Mouse (Mus musculus) midbrain, embryonic 16.5 days (tissue): ENCODE measurements around the gene Chst8. TPM values are rescaled to one million over a fixed set of nuclear protein-coding genes. Genes with fewer than 3 reads are reported as not detected.

Experiments used
- ATAC-seq: fragments of 200-750 bp; cut with Nextera tagmentation; 2 replicates; pipeline ENCODE4 v1.8.0; 2017; ENCODE audit warnings: moderate TSS enrichment
- H3K27ac ChIP-seq: fragments of 300-500 bp; sonication (generic); 2 replicates; pipeline ENCODE4 v1.5.1; 2014; ENCODE audit warnings: mild to moderate bottlenecking, low read length, mixed read lengths
- H3K27me3 ChIP-seq: fragments of 300-500 bp; sonication (generic); 2 replicates; pipeline ENCODE4 v1.6.1; 2014; ENCODE audit warnings: low read depth, low read length, mixed read lengths; ENCODE audit not compliant: control insufficient read depth, insufficient read depth
- H3K36me3 ChIP-seq: fragments of 300-500 bp; sonication (generic); 2 replicates; pipeline ENCODE4 v1.6.1; 2014; ENCODE audit warnings: mild to moderate bottlenecking, low read length, moderate library complexity, mixed read lengths; ENCODE audit not compliant: control insufficient read depth, insufficient read depth
- H3K4me1 ChIP-seq: fragments of 300-500 bp; sonication (generic); 2 replicates; pipeline ENCODE4 v1.6.1; 2014; ENCODE audit warnings: mild to moderate bottlenecking, low read length, mixed read lengths; ENCODE audit not compliant: control insufficient read depth, insufficient read depth
- H3K4me2 ChIP-seq: fragments of 300-500 bp; sonication (generic); 2 replicates; pipeline ENCODE4 v1.6.1; 2014; ENCODE audit warnings: mild to moderate bottlenecking, low read length, mixed read lengths
- H3K4me3 ChIP-seq: fragments of 300-500 bp; sonication (generic); 2 replicates; pipeline ENCODE4 v1.5.1; 2014; ENCODE audit warnings: low read depth, mild to moderate bottlenecking, low read length, moderate library complexity, mixed read lengths
- H3K9ac ChIP-seq: fragments of 300-500 bp; sonication (generic); 2 replicates; pipeline ENCODE4 v1.6.1; 2014; ENCODE audit warnings: low read depth, low read length, mixed read lengths
- H3K9me3 ChIP-seq: fragments of 300-500 bp; sonication (generic); replicated peaks from 2 replicates; pipeline ENCODE4 v1.6.1; 2014; ENCODE audit warnings: mild to moderate bottlenecking, low read length, mixed read lengths; ENCODE audit not compliant: control insufficient read depth, poor library complexity, severe bottlenecking
- WGBS: fragments of 180-500 bp; shearing (Covaris S2); extraction: QIAGEN DNeasy Blood & Tissue Kit; methylation state at CpG from one replicate; pipeline ENCODE4 v1.1.7; 2014; 5-methylcytosine and 5-hydroxymethylcytosine counted together
- polyA plus RNA-seq: library from polyadenylated mRNA; unstranded; fragments of >200 nt; fragmentation: Nextera tagmentation; extraction: Ambion mirVana; gene quantifications from 2 replicates; pipeline ENCODE4 v1.2.1, GENCODE M21; 2015

The Chst8 gene
- polyA plus RNA-seq, 1 experiment from 2014 or later = 12.7 TPM

- H3K4me2 ChIP-seq = peak overlapping the region; percentile 7; the same call in 1 of the 2 replicates
- 5% methylated on average over 12 of the region's 12 CpGs for WGBS
- peaks cover 24% of the 10 kb centered on the region for H3K4me1 ChIP-seq
- H3K27me3 ChIP-seq = no peaks in the 10 kb centered on the region
- ATAC-seq = peak; percentile 50
- 0 out of 2 replicates have a peak overlapping the region, but pooled peaks have one; percentile 4 for H3K9ac ChIP-seq
- no peaks in the 10 kb centered on the region for H3K36me3 ChIP-seq
- no peak overlapping the region for H3K27ac ChIP-seq
- H3K4me3 ChIP-seq = no peak overlapping the region
- H3K9me3 ChIP-seq = no peaks in the 10 kb centered on the region
Measured at GRCm38 (mm10) chr7:34798039-34798438, 14.5 kb downstream of the Chst8 start.

- Histone ChIP-seq H3K36me3 (no peaks in the 10 kb centered on the region), H3K9ac (no peak overlapping the region), H3K4me1 (no peaks in the 10 kb centered on the region), H3K4me2 (no peak overlapping the region), H3K27me3 (no peaks in the 10 kb centered on the region), H3K4me3 (no peak overlapping the region), H3K9me3 (no peaks in the 10 kb centered on the region), H3K27ac (no peak overlapping the region)
- no peak for ATAC-seq
- WGBS = 82% methylated on average over 7 of the region's 7 CpGs
Measured at GRCm38 (mm10) chr7:34790459-34790858, 22.1 kb downstream of the Chst8 start.

DNA sequence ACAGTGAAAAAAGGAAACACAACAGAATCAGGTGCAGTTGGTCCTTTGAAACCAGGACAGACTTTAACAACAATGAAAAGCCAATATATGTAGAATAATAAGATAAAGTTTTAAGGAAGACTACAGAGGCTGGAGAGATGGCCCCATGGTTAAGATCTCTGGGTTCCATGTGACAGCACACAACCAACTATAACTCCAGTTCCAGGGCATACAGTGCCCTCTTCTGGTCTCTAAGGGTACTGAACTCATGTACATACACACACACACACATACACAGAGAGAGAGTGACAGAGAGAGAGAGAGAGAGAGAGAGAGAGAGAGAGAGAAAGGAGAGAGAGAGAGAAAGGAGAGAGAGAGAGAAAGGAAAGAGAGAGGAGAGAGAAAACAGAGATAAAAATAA lies 25.3 kb downstream of the Chst8 start:
- H3K27ac ChIP-seq = no peak overlapping the region
- no peaks in the 10 kb centered on the region for H3K27me3 ChIP-seq
- no peaks in the 10 kb centered on the region for H3K4me1 ChIP-seq
- H3K4me2 ChIP-seq = no peak overlapping the region
- no peaks in the 10 kb centered on the region for H3K9me3 ChIP-seq
- H3K9ac ChIP-seq = no peak overlapping the region
- no peaks in the 10 kb centered on the region for H3K36me3 ChIP-seq
- no peak overlapping the region for H3K4me3 ChIP-seq
- no peak for ATAC-seq

- Histone ChIP-seq H3K27ac (no peak overlapping the region), H3K4me2 (no peak overlapping the region), H3K9me3 (0 out of 2 replicates have a peak, but pooled peaks cover 4% of the 10 kb centered on the region), H3K4me1 (no peaks in the 10 kb centered on the region), H3K9ac (no peak overlapping the region), H3K36me3 (no peaks in the 10 kb centered on the region), H3K4me3 (no peak overlapping the region), H3K27me3 (no peaks in the 10 kb centered on the region)
- WGBS = 53% methylated on average over 6 of the region's 6 CpGs
- ATAC-seq = no peak
Measured at GRCm38 (mm10) chr7:34785052-34785451, 27.5 kb downstream of the Chst8 start.

- Histone ChIP-seq H3K4me1 (no peaks in the 10 kb centered on the region), H3K9me3 (0 out of 2 replicates have a peak, but pooled peaks cover 4% of the 10 kb centered on the region), H3K9ac (no peak overlapping the region), H3K4me2 (no peak overlapping the region), H3K27me3 (no peaks in the 10 kb centered on the region), H3K4me3 (no peak overlapping the region), H3K36me3 (no peaks in the 10 kb centered on the region), H3K27ac (no peak overlapping the region)
- no peak for ATAC-seq
- WGBS = 53% methylated on average over 9 of the region's 9 CpGs
Measured at GRCm38 (mm10) chr7:34784469-34784868, 28.0 kb downstream of the Chst8 start.

DNA sequence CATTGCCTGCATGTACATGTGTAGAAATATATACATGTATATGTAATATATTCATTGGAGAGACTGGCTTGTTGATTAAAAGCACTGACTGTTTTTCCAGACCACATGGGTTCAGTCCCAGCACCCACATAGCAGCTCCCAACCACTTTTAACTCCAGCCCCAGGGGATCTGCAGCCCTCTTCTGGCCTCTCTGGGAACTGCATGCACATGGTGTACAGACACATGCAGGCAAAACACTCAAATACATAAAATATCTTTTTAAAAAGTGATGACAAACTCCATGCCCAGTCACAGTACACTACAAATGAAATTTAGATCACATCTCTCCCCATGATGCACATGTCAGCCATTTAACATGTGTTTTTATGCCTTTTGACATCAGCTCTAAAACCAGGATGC lies 30.5 kb downstream of the Chst8 start:
- no peak for ATAC-seq
- Histone ChIP-seq H3K36me3 (no peaks in the 10 kb centered on the region), H3K9me3 (0 out of 2 replicates have a peak, but pooled peaks cover 4% of the 10 kb centered on the region)

DNA sequence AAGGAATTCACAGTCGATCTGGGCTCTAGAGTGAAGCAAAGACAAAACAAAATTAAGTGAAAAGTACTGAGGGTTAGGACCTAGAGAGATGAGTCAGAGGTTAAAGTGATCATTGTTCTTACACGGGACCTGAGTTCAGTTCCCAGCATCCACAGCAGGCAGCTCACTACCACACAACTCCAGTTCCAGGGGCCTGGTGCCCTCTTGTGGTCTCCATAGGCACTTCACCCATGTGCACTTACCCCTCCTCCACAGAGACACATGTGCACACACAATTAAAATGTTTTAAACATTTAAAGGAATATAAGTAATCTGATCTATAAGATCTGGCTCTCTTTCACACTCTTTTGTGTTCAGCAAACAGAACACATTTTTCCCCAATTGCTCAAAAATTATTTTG lies 31.3 kb downstream of the Chst8 start:
- Histone ChIP-seq H3K4me1 (peaks cover 7% of the 10 kb centered on the region; the same call in 1 of the 2 replicates), H3K27ac (no peak overlapping the region), H3K36me3 (no peaks in the 10 kb centered on the region), H3K9ac (no peak overlapping the region), H3K4me2 (no peak overlapping the region), H3K4me3 (no peak overlapping the region), H3K9me3 (0 out of 2 replicates have a peak, but pooled peaks cover 4% of the 10 kb centered on the region), H3K27me3 (no peaks in the 10 kb centered on the region)
- 100% methylated on average over 2 of the region's 2 CpGs for WGBS
- no peak for ATAC-seq

More for the DNA sequence above, 30.5 kb downstream of the Chst8 start:
- Histone ChIP-seq H3K9ac (no peak overlapping the region), H3K4me3 (no peak overlapping the region), H3K27me3 (no peaks in the 10 kb centered on the region), H3K4me1 (peaks cover 7% of the 10 kb centered on the region; the same call in 1 of the 2 replicates), H3K27ac (no peak overlapping the region), H3K4me2 (no peak overlapping the region)

DNA sequence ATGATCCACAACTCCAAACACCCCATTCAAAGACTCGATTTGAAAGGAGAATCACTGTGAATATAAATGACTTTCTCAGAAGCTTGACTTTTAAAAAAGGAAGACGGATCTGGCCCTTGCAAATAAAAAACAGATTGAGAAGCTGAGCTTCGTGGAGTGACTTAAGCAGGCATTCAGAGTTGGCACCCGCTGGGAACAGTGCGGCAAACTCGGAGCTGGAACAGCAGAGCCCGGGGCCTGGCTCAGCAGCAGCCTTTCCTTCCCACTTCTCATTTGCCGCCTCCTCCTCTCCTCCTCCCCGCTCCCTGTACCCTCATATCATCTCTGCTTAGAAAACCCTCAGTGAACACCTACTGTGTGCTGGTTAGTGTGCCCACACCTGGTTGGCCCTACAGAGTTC lies 34.1 kb downstream of the Chst8 start:
- Histone ChIP-seq H3K9me3 (0 out of 2 replicates have a peak, but pooled peaks cover 4% of the 10 kb centered on the region), H3K36me3 (no peaks in the 10 kb centered on the region), H3K27me3 (no peaks in the 10 kb centered on the region), H3K4me2 (no peak overlapping the region), H3K4me1 (peaks cover 22% of the 10 kb centered on the region), H3K27ac (peak overlapping the region; percentile 29; the same call in 1 of the 2 replicates), H3K4me3 (no peak overlapping the region), H3K9ac (no peak overlapping the region; the same call in 1 of the 2 replicates)
- 4% methylated on average over 8 of the region's 9 CpGs for WGBS
- ATAC-seq = peak; percentile 65

GRCm38 (mm10) chr7:34775659-34776058 lies 36.9 kb downstream of the Chst8 start:
- no peak for ATAC-seq
- Histone ChIP-seq H3K4me3 (no peak overlapping the region), H3K27ac (no peak overlapping the region), H3K36me3 (no peaks in the 10 kb centered on the region), H3K9me3 (no peaks in the 10 kb centered on the region), H3K4me2 (no peak overlapping the region), H3K27me3 (no peaks in the 10 kb centered on the region), H3K4me1 (peaks cover 27% of the 10 kb centered on the region), H3K9ac (no peak overlapping the region)
- 67% methylated on average over 12 of the region's 12 CpGs for WGBS
